33 mouse cellular contexts compared by ENCODE assay signal in genomic region chr13:56305058-56305457, GRCm38 (mm10). TPM values are rescaled to one million over a fixed set of nuclear protein-coding genes. Genes with fewer than 3 reads are reported as not detected.
DNase-seq lines count a peak whose midpoint lies in the region; ATAC-seq and TF ChIP-seq lines count a peak whose summit lies in the region.
"Had no signal": no experiment of that assay in that cellular context is flagged by ENCODE, and none has a peak within 500 bp of the region (broad histone marks: within the 10 kb centered on the region; RNA-seq: fewer than 3 reads in every experiment).

No protein-coding gene starts in this region.

- H3K27ac ChIP-seq in lung, postnatal 0 days (ENCODE audit: low read length) = no peak overlapping the region
- peak overlapping the region; percentile 45; the same call in 1 of the 2 replicates for H3K27ac ChIP-seq in embryonic facial prominence, embryonic 15.5 days (replicated peaks)
- H3K27ac ChIP-seq in limb, embryonic 12.5 days = peak overlapping the region; percentile 93
- H3K27ac ChIP-seq in heart, adult 2 months = no peak overlapping the region
- H3K27ac ChIP-seq: gastrocnemius, adult 2 months; heart, embryonic 15.5 days; hindbrain, embryonic 12.5 days; hindbrain, postnatal 0 days; kidney, postnatal 0 days; liver, embryonic 14.5 days had no signal

- 55% methylated on average over 12 of the region's 12 CpGs for WGBS in lung, postnatal 0 days
- 37% methylated on average over 12 of the region's 12 CpGs for WGBS in embryonic facial prominence, embryonic 15.5 days
- WGBS in limb, embryonic 12.5 days = 25% methylated on average over 12 of the region's 12 CpGs
- 75% methylated on average over 12 of the region's 12 CpGs for WGBS in heart, adult 2 months

- TF ChIP-seq EP300 in lung, postnatal 0 days (IDR thresholded peaks at IDR 0.05) = no peak
- TF ChIP-seq EP300 in heart, adult 2 months (IDR thresholded peaks at IDR 0.05; ENCODE audit: insufficient read depth, low read depth, low read length) = no peak

- H3K4me2 ChIP-seq in lung, postnatal 0 days (replicated peaks; ENCODE audit: low read depth, low read length) = no peak overlapping the region
- H3K4me2 ChIP-seq in embryonic facial prominence, embryonic 15.5 days (replicated peaks) = no peak overlapping the region
- H3K4me2 ChIP-seq in limb, embryonic 12.5 days = no peak overlapping the region
- H3K4me2 ChIP-seq: heart, embryonic 15.5 days; hindbrain, embryonic 12.5 days had no signal

- no peaks in the 10 kb centered on the region for H3K79me2 ChIP-seq in heart, adult 2 months (replicated peaks; ENCODE audit: control insufficient read depth, insufficient read depth, low read length)

- H3K27me3 ChIP-seq in lung, postnatal 0 days (replicated peaks; ENCODE audit: insufficient read depth, low read length) = no peaks in the 10 kb centered on the region
- H3K27me3 ChIP-seq in embryonic facial prominence, embryonic 15.5 days = no peaks in the 10 kb centered on the region
- H3K27me3 ChIP-seq in limb, embryonic 12.5 days = no peaks in the 10 kb centered on the region
- no peaks in the 10 kb centered on the region; the same call in 1 of the 2 replicates for H3K27me3 ChIP-seq in heart, adult 2 months (ENCODE audit: control insufficient read depth, insufficient read depth, low read length)
- H3K27me3 ChIP-seq: Patski had no signal

- H3K4me3 ChIP-seq in lung, postnatal 0 days (ENCODE audit: low read depth, low read length) = no peak overlapping the region
- no peak overlapping the region for H3K4me3 ChIP-seq in embryonic facial prominence, embryonic 15.5 days (replicated peaks)
- no peak overlapping the region for H3K4me3 ChIP-seq in limb, embryonic 12.5 days (replicated peaks)
- no peak overlapping the region for H3K4me3 ChIP-seq in heart, adult 2 months
- H3K4me3 ChIP-seq: gastrocnemius, adult 2 months; heart, embryonic 15.5 days; hindbrain, embryonic 12.5 days had no signal

- TF ChIP-seq CTCF in lung, postnatal 0 days (IDR thresholded peaks at IDR 0.05) = no peak
- no peak for TF ChIP-seq CTCF in heart, adult 2 months (IDR thresholded peaks at IDR 0.05)

- H3K4me1 ChIP-seq in lung, postnatal 0 days (ENCODE audit: insufficient read depth, low read depth, low read length) = no peaks in the 10 kb centered on the region
- H3K4me1 ChIP-seq in embryonic facial prominence, embryonic 15.5 days = peaks cover 28% of the 10 kb centered on the region
- peaks cover 44% of the 10 kb centered on the region for H3K4me1 ChIP-seq in limb, embryonic 12.5 days (replicated peaks)
- H3K4me1 ChIP-seq in heart, adult 2 months (ENCODE audit: control insufficient read depth, insufficient read depth, low read length) = no peaks in the 10 kb centered on the region

- ATAC-seq in lung, postnatal 0 days = no peak
- ATAC-seq in embryonic facial prominence, embryonic 15.5 days (ENCODE audit: insufficient number of reproducible peaks, low FRiP score, low TSS enrichment, low read depth) = no peak
- no peak for ATAC-seq in limb, embryonic 12.5 days (ENCODE audit: insufficient number of reproducible peaks, insufficient read depth, low FRiP score, low TSS enrichment, low read depth)
- ATAC-seq: forebrain, embryonic 14.5 days; hindbrain, postnatal 0 days; intestine, embryonic 16.5 days; Patski had no signal

- intact Hi-C loops in heart, adult 2 months (cut with DNase I) = no loop called here

- peak; percentile 7 for DNase-seq in lung, postnatal 0 days (ENCODE audit: low spot score)
- no peak for DNase-seq in lung, postnatal 36 days
- DNase-seq in frontal cortex, adult 2 months (ENCODE audit: extremely low spot score in 1 of 2, low spot score in 1 of 2) = no peak
- no peak for DNase-seq in heart, adult 2 months
- no peak for DNase-seq in spleen, adult 12 weeks (ENCODE audit: low spot score)
- DNase-seq: adrenal gland, postnatal 10 days; cerebellum, adult 8-10 months; cerebellum, postnatal 25 days; gastrocnemius, adult 2 months; heart, postnatal 36 days; kidney, adult 8-10 months; kidney, postnatal 4 days; layer of hippocampus, postnatal 36 days; liver; lung, adult 2 months; midbrain, embryonic 14.5 days; right cerebral cortex, adult 18-20 months; right cerebral cortex, postnatal 4 days; thymus, adult 2 months; thymus, postnatal 36 days had no signal

- H3K36me3 ChIP-seq in lung, postnatal 0 days (ENCODE audit: insufficient read depth, low read length) = no peaks in the 10 kb centered on the region
- no peaks in the 10 kb centered on the region for H3K36me3 ChIP-seq in embryonic facial prominence, embryonic 15.5 days
- no peaks in the 10 kb centered on the region for H3K36me3 ChIP-seq in limb, embryonic 12.5 days
- no peaks in the 10 kb centered on the region for H3K36me3 ChIP-seq in heart, adult 2 months (ENCODE audit: control insufficient read depth, insufficient read depth, low read length)
- H3K36me3 ChIP-seq: heart, embryonic 15.5 days; hindbrain, embryonic 12.5 days had no signal

- no peaks in the 10 kb centered on the region for H3K9me3 ChIP-seq in lung, postnatal 0 days (ENCODE audit: low read length)
- peaks cover 2% of the 10 kb centered on the region; the same call in 1 of the 2 replicates for H3K9me3 ChIP-seq in embryonic facial prominence, embryonic 15.5 days (replicated peaks)
- no peaks in the 10 kb centered on the region for H3K9me3 ChIP-seq in limb, embryonic 12.5 days
- H3K9me3 ChIP-seq: heart, embryonic 15.5 days; hindbrain, embryonic 12.5 days had no signal

- H3K9ac ChIP-seq in lung, postnatal 0 days (replicated peaks; ENCODE audit: low read depth) = no peak overlapping the region
- H3K9ac ChIP-seq in embryonic facial prominence, embryonic 15.5 days = no peak overlapping the region
- no peak overlapping the region; the same call in 1 of the 2 replicates for H3K9ac ChIP-seq in limb, embryonic 12.5 days (replicated peaks)
- H3K9ac ChIP-seq in heart, adult 2 months (ENCODE audit: low read depth, low read length) = no peak overlapping the region
- H3K9ac ChIP-seq: heart, embryonic 15.5 days; hindbrain, embryonic 12.5 days; liver, embryonic 14.5 days had no signal

- no peak for TF ChIP-seq POLR2A in heart, adult 2 months (IDR thresholded peaks at IDR 0.05; ENCODE audit: insufficient read depth, low read depth, low read length)

RNA-seq across cellular contexts. Expression of gene Cxcl14, which starts 8.7 kb away (rescaled TPM):
- polyA plus RNA-seq in lung, postnatal 0 days (2015; fragmentation: Nextera tagmentation; extraction: Ambion mirVana) = 11.2 and 12.8 TPM in 2 replicates
- polyA plus RNA-seq in embryonic facial prominence, embryonic 15.5 days (2015; fragmentation: Nextera tagmentation; extraction: Ambion mirVana) = 459 and 487 TPM in 2 replicates
- 342 and 397 TPM in 2 replicates for polyA plus RNA-seq in limb, embryonic 12.5 days (2016; fragmentation: Nextera tagmentation; extraction: Ambion mirVana)
- 125 and 137 TPM in 2 replicates for polyA plus RNA-seq in frontal cortex, adult 2 months (2012; rRNA removed)
- 1 to 10 TPM; 5.5 to 6.2 TPM for total RNA-seq in heart, adult 2 months (2021)
- polyA plus RNA-seq in heart, adult 2 months (2012; rRNA removed) = 15.7 and 22.1 TPM in 2 replicates
- total RNA-seq: MEL; neutrophil, adult 5-6 weeks had no signal

RNA-seq across cellular contexts. Expression of gene Neurog1, which starts 53.1 kb away (rescaled TPM):
- not detected in 2 replicates for polyA plus RNA-seq in lung, postnatal 0 days (2015; fragmentation: Nextera tagmentation; extraction: Ambion mirVana)
- polyA plus RNA-seq in embryonic facial prominence, embryonic 15.5 days (2015; fragmentation: Nextera tagmentation; extraction: Ambion mirVana) = 1.8 and 3.1 TPM in 2 replicates
- polyA plus RNA-seq in limb, embryonic 12.5 days (2016; fragmentation: Nextera tagmentation; extraction: Ambion mirVana) = not detected in 2 replicates
- 0.13 and 0.24 TPM in 2 replicates for polyA plus RNA-seq in frontal cortex, adult 2 months (2012; rRNA removed)
- not detected for total RNA-seq in heart, adult 2 months (2021)
- not detected in 2 replicates for polyA plus RNA-seq in heart, adult 2 months (2012; rRNA removed)
- total RNA-seq: adrenal gland, postnatal 10 days; gastrocnemius, adult 2 months; heart, postnatal 36 days; MEL; neutrophil, adult 5-6 weeks had no signal
- polyA plus RNA-seq: gonadal fat pad, adult 2 months; heart, embryonic 15.5 days; intestine, embryonic 16.5 days; kidney, postnatal 0 days; liver, embryonic 14.5 days; lung, adult 2 months had no signal

Comparison
In these comparisons a context has a peak if more than half of its experiments do, and no peak if none do; other contexts are left out.
1. H3K27ac ChIP-seq: peak in embryonic facial prominence, embryonic 15.5 days (single experiment) and limb, embryonic 12.5 days (single experiment); none in lung, postnatal 0 days (single experiment) and heart, adult 2 months (single experiment).